Mouse (Mus musculus): ENCODE measurements around the gene Trim67. TPM values are rescaled to one million over a fixed set of nuclear protein-coding genes. Genes with fewer than 3 reads are reported as not detected.

Gene Trim67
- total RNA-seq (2017), result not detected in 2 replicates

- ATAC-seq (ENCODE audit: extremely low read depth, insufficient number of reproducible peaks, low FRiP score, poor library complexity, severe bottlenecking), result no peak
These were observed at the start of gene Trim67 for GRCm38 (mm10) chr8:124792708-124793107. TSS of gene Trim67 (plus strand) at chr8:124793092.

- ATAC-seq (ENCODE audit: extremely low read depth, insufficient number of reproducible peaks, low FRiP score, poor library complexity, severe bottlenecking), result no peak
These were observed 46.2 kb upstream of the Trim67 start for GRCm38 (mm10) chr8:124746661-124747060.

- no peak for ATAC-seq (ENCODE audit: extremely low read depth, insufficient number of reproducible peaks, low FRiP score, poor library complexity, severe bottlenecking)
These were observed 41.7 kb upstream of the Trim67 start for GRCm38 (mm10) chr8:124751191-124751590.

- peak; percentile 43 for ATAC-seq (ENCODE audit: extremely low read depth, insufficient number of reproducible peaks, low FRiP score, poor library complexity, severe bottlenecking)
These were observed 41.2 kb upstream of the Trim67 start, which contains the start of gene Fam89a for GRCm38 (mm10) chr8:124751709-124752173. TSS of gene Fam89a (minus strand) at chr8:124751832.

- no peak for ATAC-seq (ENCODE audit: extremely low read depth, insufficient number of reproducible peaks, low FRiP score, poor library complexity, severe bottlenecking)
These were observed 40.5 kb upstream of the Trim67 start for GRCm38 (mm10) chr8:124752325-124752862.

GRCm38 (mm10) chr8:124754101-124754791 is 38.6 kb upstream of the Trim67 start:
- no peak for ATAC-seq (ENCODE audit: extremely low read depth, insufficient number of reproducible peaks, low FRiP score, poor library complexity, severe bottlenecking)

- ATAC-seq (ENCODE audit: extremely low read depth, insufficient number of reproducible peaks, low FRiP score, poor library complexity, severe bottlenecking), result no peak
These were observed 38.1 kb upstream of the Trim67 start for GRCm38 (mm10) chr8:124754792-124755190.

- ATAC-seq (ENCODE audit: extremely low read depth, insufficient number of reproducible peaks, low FRiP score, poor library complexity, severe bottlenecking), result no peak
These were observed 37.4 kb upstream of the Trim67 start for GRCm38 (mm10) chr8:124755481-124755880.

- no peak for ATAC-seq (ENCODE audit: extremely low read depth, insufficient number of reproducible peaks, low FRiP score, poor library complexity, severe bottlenecking)
These were observed 36.7 kb upstream of the Trim67 start for GRCm38 (mm10) chr8:124756153-124756552.

GRCm38 (mm10) chr8:124756601-124757000 is 36.3 kb upstream of the Trim67 start:
- no peak for ATAC-seq (ENCODE audit: extremely low read depth, insufficient number of reproducible peaks, low FRiP score, poor library complexity, severe bottlenecking)

- no peak for ATAC-seq (ENCODE audit: extremely low read depth, insufficient number of reproducible peaks, low FRiP score, poor library complexity, severe bottlenecking)
These were observed 34.3 kb upstream of the Trim67 start for GRCm38 (mm10) chr8:124758544-124758943.

- no peak for ATAC-seq (ENCODE audit: extremely low read depth, insufficient number of reproducible peaks, low FRiP score, poor library complexity, severe bottlenecking)
These were observed 29.8 kb upstream of the Trim67 start for GRCm38 (mm10) chr8:124763061-124763460.

GRCm38 (mm10) chr8:124772389-124772788 is 20.5 kb upstream of the Trim67 start:
- no peak for ATAC-seq (ENCODE audit: extremely low read depth, insufficient number of reproducible peaks, low FRiP score, poor library complexity, severe bottlenecking)

GRCm38 (mm10) chr8:124775695-124776094 is 17.2 kb upstream of the Trim67 start:
- ATAC-seq (ENCODE audit: extremely low read depth, insufficient number of reproducible peaks, low FRiP score, poor library complexity, severe bottlenecking), result peak; percentile 34; the same call in 1 of the 2 replicates

- no peak for ATAC-seq (ENCODE audit: extremely low read depth, insufficient number of reproducible peaks, low FRiP score, poor library complexity, severe bottlenecking)
These were observed 12.7 kb upstream of the Trim67 start for GRCm38 (mm10) chr8:124780236-124780635.

GRCm38 (mm10) chr8:124782431-124782830 is 10.5 kb upstream of the Trim67 start:
- ATAC-seq (ENCODE audit: extremely low read depth, insufficient number of reproducible peaks, low FRiP score, poor library complexity, severe bottlenecking), result no peak

- no peak for ATAC-seq (ENCODE audit: extremely low read depth, insufficient number of reproducible peaks, low FRiP score, poor library complexity, severe bottlenecking)
These were observed 9.7 kb upstream of the Trim67 start for GRCm38 (mm10) chr8:124783228-124783627.

- ATAC-seq (ENCODE audit: extremely low read depth, insufficient number of reproducible peaks, low FRiP score, poor library complexity, severe bottlenecking), result no peak
These were observed 8.3 kb upstream of the Trim67 start for GRCm38 (mm10) chr8:124784613-124785012.

GRCm38 (mm10) chr8:124790676-124791075 is 2.2 kb upstream of the Trim67 start:
- ATAC-seq (ENCODE audit: extremely low read depth, insufficient number of reproducible peaks, low FRiP score, poor library complexity, severe bottlenecking), result no peak

GRCm38 (mm10) chr8:124791751-124792150 is 1.1 kb upstream of the Trim67 start:
- no peak for ATAC-seq (ENCODE audit: extremely low read depth, insufficient number of reproducible peaks, low FRiP score, poor library complexity, severe bottlenecking)

All from neutrophil, adult 5-6 weeks (primary cell).